Mouse (Mus musculus) heart, embryonic 14.5 days (tissue): ENCODE data around the gene Vwa5b2. TPM values are rescaled to one million over a fixed set of nuclear protein-coding genes. Genes with fewer than 3 reads are reported as not detected.
A peak's percentile ranks its signal among the peaks of the same experiment; 100 is the strongest.

Experiments used
- ATAC-seq: fragments of 200-750 bp; cut with Nextera tagmentation; 2 replicates; pipeline ENCODE4 v1.8.0; 2017; ENCODE audit warnings: low read depth, moderate TSS enrichment; ENCODE audit not compliant: insufficient number of reproducible peaks, insufficient read depth, low FRiP score
- H3K27ac ChIP-seq, 2 experiments: fragments of 200-500 bp in 1 of 2; fragments of 300-500 bp in 1 of 2; sonication (generic) in 1 of 2; replicated peaks in 1 of 2; 2 replicates each; pipeline ENCODE4 v1.5.1; 2012 to 2014; ENCODE audit warnings: low read depth in 2 of 2, low read length in 2 of 2, control low read depth in 1 of 2, mild to moderate bottlenecking in 1 of 2, mixed read lengths in 1 of 2; ENCODE audit not compliant: control insufficient read depth in 1 of 2, insufficient read depth in 1 of 2
- H3K27me3 ChIP-seq: fragments of 300-500 bp; sonication (generic); 2 replicates; pipeline ENCODE4 v1.6.1; 2014; ENCODE audit warnings: mild to moderate bottlenecking, low read length, control low read depth; ENCODE audit not compliant: control insufficient read depth, insufficient read depth
- H3K36me3 ChIP-seq: fragments of 300-500 bp; sonication (generic); 2 replicates; pipeline ENCODE4 v1.6.1; 2014; ENCODE audit warnings: mild to moderate bottlenecking, control low read depth, low read length, mixed read lengths; ENCODE audit not compliant: control insufficient read depth, insufficient read depth
- H3K4me1 ChIP-seq, 2 experiments: fragments of 200-500 bp in 1 of 2; fragments of 300-500 bp in 1 of 2; sonication (generic) in 1 of 2; 2 replicates each; pipeline ENCODE4 v1.6.1; 2012 to 2014; ENCODE audit warnings: low read length in 2 of 2, control low read depth in 1 of 2, mixed read lengths in 1 of 2; ENCODE audit not compliant: control insufficient read depth in 2 of 2, insufficient read depth in 2 of 2
- H3K4me2 ChIP-seq: fragments of 300-500 bp; sonication (generic); 2 replicates; pipeline ENCODE4 v1.6.1; 2014; ENCODE audit warnings: mild to moderate bottlenecking, low read length
- H3K4me3 ChIP-seq, 2 experiments: fragments of 200-500 bp in 1 of 2; fragments of 300-500 bp in 1 of 2; sonication (generic) in 1 of 2; 2 replicates each; pipeline ENCODE4 v1.5.1; 2012 to 2014; ENCODE audit warnings: low read length in 2 of 2, mild to moderate bottlenecking in 2 of 2, control low read depth in 1 of 2, low read depth in 1 of 2, moderate library complexity in 1 of 2; ENCODE audit not compliant: control insufficient read depth in 1 of 2, insufficient read depth in 1 of 2
- H3K9ac ChIP-seq: fragments of 300-500 bp; sonication (generic); 2 replicates; pipeline ENCODE4 v1.6.1; 2014; ENCODE audit warnings: mild to moderate bottlenecking, low read length
- H3K9me3 ChIP-seq: fragments of 300-500 bp; sonication (generic); 2 replicates; pipeline ENCODE4 v1.6.1; 2016; ENCODE audit warnings: low read length, control low read depth; ENCODE audit not compliant: control insufficient read depth
- WGBS: fragments of 180-500 bp; shearing (Covaris S2); extraction: QIAGEN DNeasy Blood & Tissue Kit; methylation state at CpG from one replicate; pipeline ENCODE4 v1.1.7; 2014; 5-methylcytosine and 5-hydroxymethylcytosine counted together
- polyA plus RNA-seq: library from polyadenylated mRNA; unstranded; fragments of >200 nt; fragmentation: Nextera tagmentation; extraction: Ambion mirVana; gene quantifications from 2 replicates; pipeline ENCODE4 v1.2.1, GENCODE M21; 2014

Gene Vwa5b2
- polyA plus RNA-seq, 1 experiment from 2014 or later, result 0.54 TPM

- H3K27ac ChIP-seq, result no peak overlapping the region
- peaks cover 46% of the 10 kb centered on the region for H3K27me3 ChIP-seq
- H3K36me3 ChIP-seq, result no peaks in the 10 kb centered on the region
- 50% methylated on average over 2 of the region's 2 CpGs for WGBS
- H3K4me1 ChIP-seq, result peaks cover 5 to 31% of the 10 kb centered on the region in 2 experiments; a peak in 3 of 4 replicates
- H3K9me3 ChIP-seq, result no peaks in the 10 kb centered on the region
- no peak overlapping the region for H3K9ac ChIP-seq
- H3K4me2 ChIP-seq, result no peak overlapping the region
- no peak overlapping the region for H3K4me3 ChIP-seq
- no peak for ATAC-seq
Observed at GRCm38 (mm10) chr16:20623211-20623610, 33.9 kb downstream of the Vwa5b2 start.

GRCm38 (mm10) chr16:20628871-20629391, 39.7 kb downstream of the Vwa5b2 start:
- peaks cover 26% of the 10 kb centered on the region for H3K27me3 ChIP-seq
- 48% methylated on average over 11 of the region's 11 CpGs for WGBS
- no peak overlapping the region for H3K4me2 ChIP-seq

GRCm38 (mm10) chr16:20629731-20630634, 40.7 kb downstream of the Vwa5b2 start, which contains the start of gene Ece2:
Gene Ece2, plus strand, starts transcription at chr16:20629828.
- WGBS, result 7% methylated on average over 53 of the region's 54 CpGs
- Histone ChIP-seq H3K9me3 (no peaks in the 10 kb centered on the region), H3K9ac (peak within 1 kb of the TSS; percentile 67), H3K4me3 (peak within 1 kb of the TSS; percentile 48 to 52), H3K4me1 (peaks cover 0 to 7% of the 10 kb centered on the region in 2 experiments; a peak in 2 of 4 replicates), H3K36me3 (no peaks in the 10 kb centered on the region), H3K27ac (no peak within 1 kb of the TSS), H3K4me2 (peak within 1 kb of the TSS; percentile 84), H3K27me3 (peaks cover 26% of the 10 kb centered on the region)
- 0 out of 2 replicates have a peak, but pooled peaks have one; percentile 21 for ATAC-seq

More at GRCm38 (mm10) chr16:20628871-20629391, 39.7 kb downstream of the Vwa5b2 start:
- no peak overlapping the region for H3K27ac ChIP-seq
- H3K9ac ChIP-seq, result no peak overlapping the region
- H3K4me3 ChIP-seq, result no peak overlapping the region
- ATAC-seq, result no peak
- H3K4me1 ChIP-seq, result peaks cover 0 to 7% of the 10 kb centered on the region in 2 experiments; a peak in 2 of 4 replicates
- H3K9me3 ChIP-seq, result no peaks in the 10 kb centered on the region
- H3K36me3 ChIP-seq, result no peaks in the 10 kb centered on the region

GRCm38 (mm10) chr16:20637410-20637809, 48.1 kb downstream of the Vwa5b2 start:
- H3K4me2 ChIP-seq, result no peak overlapping the region
- H3K9ac ChIP-seq, result no peak overlapping the region
- H3K27ac ChIP-seq, result no peak overlapping the region
- no peaks in the 10 kb centered on the region for H3K9me3 ChIP-seq
- no peaks in the 10 kb centered on the region for H3K36me3 ChIP-seq
- ATAC-seq, result no peak
- H3K4me3 ChIP-seq, result no peak overlapping the region
- no peaks in the 10 kb centered on the region for H3K4me1 ChIP-seq
- WGBS, result 70% methylated on average over 8 of the region's 8 CpGs
- no peaks in the 10 kb centered on the region for H3K27me3 ChIP-seq

- Histone ChIP-seq H3K9me3 (no peaks in the 10 kb centered on the region), H3K9ac (no peak overlapping the region), H3K36me3 (no peaks in the 10 kb centered on the region), H3K27ac (no peak overlapping the region), H3K4me3 (no peak overlapping the region), H3K4me2 (no peak overlapping the region), H3K4me1 (no peaks in the 10 kb centered on the region), H3K27me3 (no peaks in the 10 kb centered on the region)
- ATAC-seq, result no peak
- 82% methylated on average over 8 of the region's 8 CpGs for WGBS
Observed at GRCm38 (mm10) chr16:20638367-20638766, 49.1 kb downstream of the Vwa5b2 start.

GRCm38 (mm10) chr16:20642161-20642560, 52.9 kb downstream of the Vwa5b2 start:
- Histone ChIP-seq H3K4me3 (no peak overlapping the region), H3K4me1 (no peaks in the 10 kb centered on the region), H3K27me3 (no peaks in the 10 kb centered on the region; the same call in 1 of the 2 replicates), H3K9ac (no peak overlapping the region), H3K9me3 (no peaks in the 10 kb centered on the region), H3K4me2 (no peak overlapping the region), H3K36me3 (no peaks in the 10 kb centered on the region), H3K27ac (no peak overlapping the region)
- no peak for ATAC-seq
- under 1% methylated on average over 8 of the region's 8 CpGs for WGBS

- Histone ChIP-seq H3K27ac (no peak overlapping the region), H3K9ac (no peak overlapping the region), H3K4me3 (no peak overlapping the region), H3K36me3 (no peaks in the 10 kb centered on the region), H3K4me1 (no peaks in the 10 kb centered on the region), H3K4me2 (no peak overlapping the region), H3K27me3 (no peaks in the 10 kb centered on the region; the same call in 1 of the 2 replicates), H3K9me3 (no peaks in the 10 kb centered on the region)
- 71% methylated on average over 7 of the region's 7 CpGs for WGBS
- no peak for ATAC-seq
Observed at GRCm38 (mm10) chr16:20643911-20644310, 54.6 kb downstream of the Vwa5b2 start.
